Mouse (Mus musculus) heart, embryonic 14.5 days (tissue): ENCODE results near the gene Madcam1. TPM values are rescaled to one million over a fixed set of nuclear protein-coding genes. Genes with fewer than 3 reads are reported as not detected.

Experiments
- ATAC-seq: fragments of 200-750 bp; cut with Nextera tagmentation; 2 replicates; pipeline ENCODE4 v1.8.0; 2017; ENCODE audit warnings: low read depth, moderate TSS enrichment; ENCODE audit not compliant: insufficient number of reproducible peaks, insufficient read depth, low FRiP score
- H3K27ac ChIP-seq, 2 experiments: fragments of 200-500 bp in 1 of 2; fragments of 300-500 bp in 1 of 2; sonication (generic) in 1 of 2; replicated peaks in 1 of 2; 2 replicates each; pipeline ENCODE4 v1.5.1; 2012 to 2014; ENCODE audit warnings: low read depth in 2 of 2, low read length in 2 of 2, control low read depth in 1 of 2, mild to moderate bottlenecking in 1 of 2, mixed read lengths in 1 of 2; ENCODE audit not compliant: control insufficient read depth in 1 of 2, insufficient read depth in 1 of 2
- H3K27me3 ChIP-seq: fragments of 300-500 bp; sonication (generic); 2 replicates; pipeline ENCODE4 v1.6.1; 2014; ENCODE audit warnings: mild to moderate bottlenecking, low read length, control low read depth; ENCODE audit not compliant: control insufficient read depth, insufficient read depth
- H3K36me3 ChIP-seq: fragments of 300-500 bp; sonication (generic); 2 replicates; pipeline ENCODE4 v1.6.1; 2014; ENCODE audit warnings: mild to moderate bottlenecking, control low read depth, low read length, mixed read lengths; ENCODE audit not compliant: control insufficient read depth, insufficient read depth
- H3K4me1 ChIP-seq, 2 experiments: fragments of 200-500 bp in 1 of 2; fragments of 300-500 bp in 1 of 2; sonication (generic) in 1 of 2; 2 replicates each; pipeline ENCODE4 v1.6.1; 2012 to 2014; ENCODE audit warnings: low read length in 2 of 2, control low read depth in 1 of 2, mixed read lengths in 1 of 2; ENCODE audit not compliant: control insufficient read depth in 2 of 2, insufficient read depth in 2 of 2
- H3K4me2 ChIP-seq: fragments of 300-500 bp; sonication (generic); 2 replicates; pipeline ENCODE4 v1.6.1; 2014; ENCODE audit warnings: mild to moderate bottlenecking, low read length
- H3K4me3 ChIP-seq, 2 experiments: fragments of 200-500 bp in 1 of 2; fragments of 300-500 bp in 1 of 2; sonication (generic) in 1 of 2; 2 replicates each; pipeline ENCODE4 v1.5.1; 2012 to 2014; ENCODE audit warnings: low read length in 2 of 2, mild to moderate bottlenecking in 2 of 2, control low read depth in 1 of 2, low read depth in 1 of 2, moderate library complexity in 1 of 2; ENCODE audit not compliant: control insufficient read depth in 1 of 2, insufficient read depth in 1 of 2
- H3K9ac ChIP-seq: fragments of 300-500 bp; sonication (generic); 2 replicates; pipeline ENCODE4 v1.6.1; 2014; ENCODE audit warnings: mild to moderate bottlenecking, low read length
- H3K9me3 ChIP-seq: fragments of 300-500 bp; sonication (generic); 2 replicates; pipeline ENCODE4 v1.6.1; 2016; ENCODE audit warnings: low read length, control low read depth; ENCODE audit not compliant: control insufficient read depth
- WGBS: fragments of 180-500 bp; shearing (Covaris S2); extraction: QIAGEN DNeasy Blood & Tissue Kit; methylation state at CpG from one replicate; pipeline ENCODE4 v1.1.7; 2014; 5-methylcytosine and 5-hydroxymethylcytosine counted together
- polyA plus RNA-seq: library from polyadenylated mRNA; unstranded; fragments of >200 nt; fragmentation: Nextera tagmentation; extraction: Ambion mirVana; gene quantifications from 2 replicates; pipeline ENCODE4 v1.2.1, GENCODE M21; 2014

Madcam1 gene
- polyA plus RNA-seq = 1.00 and 1.8 TPM in 2 replicates

DNA sequence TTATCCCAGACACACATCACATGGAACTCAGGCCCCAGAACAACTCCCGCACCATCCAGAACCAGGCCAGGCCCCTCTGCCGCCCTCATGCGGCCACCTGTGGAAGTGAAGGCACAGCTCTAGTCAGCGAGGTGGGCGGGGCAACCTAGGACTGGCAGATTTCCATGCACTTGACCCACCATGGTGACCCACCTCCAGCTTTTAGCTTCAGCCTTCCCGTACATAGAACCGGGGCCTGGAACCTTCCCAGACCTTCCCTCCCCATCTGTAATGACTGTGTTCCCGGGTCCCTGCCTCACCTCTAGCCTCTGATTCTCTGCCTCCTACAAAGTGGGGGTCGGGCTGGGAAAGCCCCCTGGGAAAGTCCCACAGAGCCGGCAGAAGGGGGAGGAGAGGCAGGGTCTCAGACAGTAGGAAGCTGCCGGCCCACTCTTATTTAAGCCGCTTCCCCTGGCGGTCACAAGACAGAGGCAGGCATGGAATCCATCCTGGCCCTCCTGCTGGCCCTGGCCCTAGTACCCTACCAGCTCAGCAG, at the start of gene Madcam1:
Gene Madcam1 (plus strand): TSS at position 429 of the 535 bp plus-strand sequence.
- Histone ChIP-seq H3K4me2 (no peak within 1 kb of the TSS), H3K36me3 (no peaks in the 10 kb centered on the region), H3K4me1 (peaks cover 0 to 3% of the 10 kb centered on the region in 2 experiments; a peak in 1 of 4 replicates), H3K9ac (no peak within 1 kb of the TSS), H3K27ac (no peak within 1 kb of the TSS), H3K9me3 (no peaks in the 10 kb centered on the region), H3K4me3 (no peak within 1 kb of the TSS), H3K27me3 (no peaks in the 10 kb centered on the region)
- ATAC-seq = no peak
- WGBS = 12% methylated on average over 13 of the region's 13 CpGs

DNA sequence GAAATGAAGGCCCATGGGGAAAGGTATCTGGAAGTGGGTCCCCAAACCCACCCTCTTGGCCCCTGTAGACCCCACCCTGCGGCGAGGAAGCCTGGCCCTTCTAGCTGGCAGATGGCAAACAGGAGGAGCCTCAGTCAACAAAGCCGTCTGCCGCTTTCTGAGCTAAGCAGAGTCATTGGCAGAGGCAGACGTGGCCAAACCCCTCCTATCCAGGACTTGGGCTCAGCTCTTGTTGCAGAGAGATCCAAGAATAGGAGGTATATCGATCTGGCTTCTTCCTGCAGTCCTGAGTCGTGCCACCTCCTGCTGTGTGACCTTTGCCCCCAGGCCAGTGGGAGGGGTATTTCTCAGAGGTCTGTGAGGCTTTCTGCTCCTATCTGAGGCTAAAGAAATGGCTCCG, 48.5 kb upstream of the Madcam1 start:
- Histone ChIP-seq H3K4me3 (no peak overlapping the region), H3K9ac (no peak overlapping the region), H3K9me3 (no peaks in the 10 kb centered on the region), H3K27ac (no peak overlapping the region), H3K4me2 (no peak overlapping the region), H3K36me3 (no peaks in the 10 kb centered on the region), H3K4me1 (peaks cover 9 to 15% of the 10 kb centered on the region in 2 experiments; a peak in 3 of 4 replicates), H3K27me3 (peaks cover 31% of the 10 kb centered on the region)
- ATAC-seq = no peak
- 13% methylated on average over 8 of the region's 8 CpGs for WGBS

DNA sequence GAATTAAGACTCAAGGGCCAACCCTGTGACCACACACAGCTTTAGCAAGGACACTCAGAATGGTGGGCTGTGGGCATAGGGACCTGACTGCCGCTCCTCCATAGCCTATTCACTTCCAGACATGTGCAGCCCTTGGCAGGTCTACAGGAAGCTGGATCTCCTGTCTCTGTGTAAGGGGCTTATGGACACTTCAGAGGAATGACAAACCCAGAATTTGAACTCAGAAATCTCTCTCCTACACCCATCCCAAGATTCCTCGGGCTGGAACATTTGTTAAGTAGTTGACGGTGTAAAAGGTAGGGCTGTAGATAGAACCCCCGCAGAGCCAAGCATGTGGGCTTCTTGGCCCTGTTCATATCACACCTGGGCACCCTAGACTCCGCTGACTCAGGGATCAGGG, 48.0 kb upstream of the Madcam1 start:
- ATAC-seq = no peak
- no peak overlapping the region for H3K4me3 ChIP-seq
- 85% methylated on average over 5 of the region's 5 CpGs for WGBS
- peaks cover 30% of the 10 kb centered on the region for H3K27me3 ChIP-seq
- H3K9ac ChIP-seq = no peak overlapping the region
- H3K27ac ChIP-seq = no peak overlapping the region
- H3K9me3 ChIP-seq = no peaks in the 10 kb centered on the region
- no peaks in the 10 kb centered on the region for H3K36me3 ChIP-seq
- no peak overlapping the region for H3K4me2 ChIP-seq
- H3K4me1 ChIP-seq = peaks cover 9 to 15% of the 10 kb centered on the region in 2 experiments; a peak in 3 of 4 replicates

DNA sequence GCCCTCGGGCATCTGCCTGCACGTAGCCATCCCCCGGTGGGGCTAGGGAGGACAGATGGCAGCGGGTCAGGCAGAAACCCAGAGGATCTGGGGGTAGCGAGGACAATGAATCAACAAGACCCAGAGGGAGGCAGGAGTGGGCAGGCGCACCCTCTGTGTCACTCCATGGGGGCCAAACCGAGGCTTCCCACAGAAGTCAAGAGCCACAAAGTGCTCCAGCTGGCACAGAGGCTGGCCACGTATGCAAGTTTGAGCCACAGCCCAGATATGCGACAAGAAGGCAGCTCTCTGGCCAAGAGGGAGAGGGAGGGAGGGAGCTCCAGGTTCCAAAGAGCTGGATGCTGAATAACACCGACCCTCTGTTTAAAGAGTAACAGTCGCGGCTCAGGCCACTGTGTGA, 40.4 kb upstream of the Madcam1 start:
- Histone ChIP-seq H3K36me3 (no peaks in the 10 kb centered on the region), H3K4me1 (no peaks in the 10 kb centered on the region), H3K4me3 (no peak overlapping the region), H3K9me3 (no peaks in the 10 kb centered on the region), H3K9ac (no peak overlapping the region), H3K4me2 (no peak overlapping the region), H3K27ac (no peak overlapping the region), H3K27me3 (no peaks in the 10 kb centered on the region)
- ATAC-seq = no peak
- WGBS = 71% methylated on average over 12 of the region's 12 CpGs

DNA sequence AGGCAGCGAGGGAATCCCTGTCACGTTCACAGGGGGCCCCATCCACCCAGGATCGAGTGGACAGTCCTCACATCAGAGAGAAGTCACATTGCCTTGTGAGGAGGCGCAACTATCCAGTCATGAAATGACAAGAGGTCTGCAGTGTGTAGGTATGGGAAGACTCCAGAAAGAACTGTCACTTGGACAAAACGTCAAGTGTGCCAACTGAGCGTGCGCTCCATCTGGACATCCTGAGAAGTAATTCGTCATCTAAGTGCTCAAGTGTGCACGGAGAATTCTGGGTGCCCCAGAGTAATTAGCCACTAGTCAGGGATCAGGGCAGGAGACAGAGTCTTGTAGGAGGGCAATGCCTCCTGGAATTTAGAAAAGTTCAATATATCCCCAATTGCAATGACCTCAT, 39.0 kb upstream of the Madcam1 start:
- Histone ChIP-seq H3K36me3 (no peaks in the 10 kb centered on the region), H3K4me1 (no peaks in the 10 kb centered on the region), H3K9ac (no peak overlapping the region), H3K4me3 (no peak overlapping the region), H3K9me3 (no peaks in the 10 kb centered on the region), H3K27ac (no peak overlapping the region), H3K4me2 (no peak overlapping the region), H3K27me3 (no peaks in the 10 kb centered on the region)
- WGBS = 72% methylated on average over 9 of the region's 9 CpGs
- ATAC-seq = no peak

DNA sequence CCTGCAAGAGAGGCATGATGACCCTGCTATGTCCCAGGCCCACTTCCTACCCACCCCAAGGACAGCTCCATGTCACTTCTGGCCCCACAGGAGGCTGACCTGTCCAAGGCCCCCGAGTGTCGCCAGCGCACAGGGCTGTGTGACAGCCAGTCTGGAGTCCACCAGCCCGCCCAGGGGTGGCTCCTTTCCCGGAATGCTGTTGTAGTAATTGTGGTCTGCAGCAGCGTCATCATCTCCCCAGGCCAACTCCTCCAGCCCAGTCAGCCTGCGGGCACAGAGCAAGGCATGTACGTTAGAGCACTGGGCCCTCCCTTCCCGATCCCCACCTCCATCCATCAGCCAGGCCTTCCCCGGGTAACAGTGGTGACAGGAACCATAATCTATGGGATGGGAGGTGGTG, 38.2 kb upstream of the Madcam1 start:
- no peak for ATAC-seq
- Histone ChIP-seq H3K9me3 (no peaks in the 10 kb centered on the region), H3K9ac (no peak overlapping the region), H3K36me3 (no peaks in the 10 kb centered on the region), H3K4me2 (no peak overlapping the region), H3K27me3 (no peaks in the 10 kb centered on the region), H3K4me3 (no peak overlapping the region), H3K4me1 (no peaks in the 10 kb centered on the region), H3K27ac (no peak overlapping the region)
- 75% methylated on average over 10 of the region's 10 CpGs for WGBS

DNA sequence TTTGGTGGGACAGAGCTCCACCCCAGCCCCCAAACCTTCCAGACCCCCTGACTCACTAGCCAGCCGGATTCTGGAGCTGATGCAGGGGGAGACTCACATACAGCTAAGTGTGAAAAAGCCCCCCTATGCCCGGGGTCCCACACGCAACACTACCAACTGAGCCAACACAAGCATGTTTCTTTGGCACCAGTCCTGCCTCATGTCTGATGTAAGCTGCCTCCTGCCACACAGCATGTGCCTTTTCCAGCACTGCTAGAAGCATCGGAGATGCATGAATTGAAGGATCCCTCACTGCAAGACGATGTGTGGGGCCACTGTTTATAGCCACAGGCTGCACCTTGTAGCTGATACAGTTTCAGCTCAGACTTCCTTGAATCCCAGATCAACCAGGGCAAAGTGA, 36.0 kb upstream of the Madcam1 start:
- no peak for ATAC-seq
- H3K4me3 ChIP-seq = no peak overlapping the region
- no peaks in the 10 kb centered on the region for H3K27me3 ChIP-seq
- H3K9ac ChIP-seq = no peak overlapping the region
- no peaks in the 10 kb centered on the region for H3K36me3 ChIP-seq
- no peak overlapping the region for H3K4me2 ChIP-seq
- no peak overlapping the region for H3K27ac ChIP-seq
- no peaks in the 10 kb centered on the region for H3K4me1 ChIP-seq
- H3K9me3 ChIP-seq = no peaks in the 10 kb centered on the region
- 83% methylated on average over 5 of the region's 5 CpGs for whole genome bisulfite sequencing

DNA sequence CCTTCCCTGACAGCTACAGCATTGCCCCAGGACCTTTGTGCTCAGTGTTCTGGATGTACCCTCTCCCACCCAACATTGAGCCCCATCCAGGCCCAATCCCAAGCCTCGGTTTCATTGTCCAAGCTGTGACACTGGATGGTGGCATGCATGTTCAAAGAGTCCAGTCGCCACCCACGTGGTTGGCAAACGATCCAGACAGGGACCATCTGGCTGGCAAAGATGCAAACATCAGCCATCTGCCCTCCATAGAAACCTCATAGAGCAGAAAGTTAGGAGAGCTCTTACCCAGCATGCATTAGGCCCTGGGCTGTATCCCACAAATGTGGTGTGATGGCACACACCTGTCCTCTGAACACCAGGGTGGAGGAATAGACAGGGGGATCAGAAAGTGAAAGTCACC, 32.9 kb upstream of the Madcam1 start:
- no peak for ATAC-seq
- Histone ChIP-seq H3K36me3 (no peaks in the 10 kb centered on the region), H3K4me2 (no peak overlapping the region), H3K27ac (no peak overlapping the region), H3K27me3 (peaks cover 4% of the 10 kb centered on the region), H3K4me1 (no peaks in the 10 kb centered on the region), H3K4me3 (no peak overlapping the region), H3K9ac (no peak overlapping the region), H3K9me3 (0 out of 2 replicates have a peak, but pooled peaks cover 3% of the 10 kb centered on the region)
- WGBS = 81% methylated on average over 4 of the region's 4 CpGs
